Mouse (Mus musculus) embryo, embryonic 11.5 days (tissue): ENCODE data around the gene Ppp1r35.

Experiments used
- DNase-seq: peaks from one replicate; pipeline ENCODE4 v3.0.0-alpha.2; 2012; ENCODE audit warnings: low read depth, low spot score

Gene Ppp1r35

GRCm38 (mm10) chr5:137826421-137826820 lies 47.8 kb downstream of the Ppp1r35 start:
- no peak for DNase-seq

GRCm38 (mm10) chr5:137828694-137829093 lies 50.0 kb downstream of the Ppp1r35 start:
- DNase-seq, result no peak
